Mouse (Mus musculus): ENCODE results near the gene Angptl7.
A peak's percentile ranks its signal among the peaks of the same experiment; 100 is the strongest.

Gene Angptl7

GRCm38 (mm10) chr4:148448179-148448852 lies 51.9 kb downstream of the Angptl7 start, which contains the start of gene Mtor:
Mtor (plus strand) TSS chr4:148448611.
- peak; percentile 92 for DNase-seq

Measured in lung, postnatal 14 days (tissue).